Mouse (Mus musculus): ENCODE results near the gene Tmem131.

DNA sequence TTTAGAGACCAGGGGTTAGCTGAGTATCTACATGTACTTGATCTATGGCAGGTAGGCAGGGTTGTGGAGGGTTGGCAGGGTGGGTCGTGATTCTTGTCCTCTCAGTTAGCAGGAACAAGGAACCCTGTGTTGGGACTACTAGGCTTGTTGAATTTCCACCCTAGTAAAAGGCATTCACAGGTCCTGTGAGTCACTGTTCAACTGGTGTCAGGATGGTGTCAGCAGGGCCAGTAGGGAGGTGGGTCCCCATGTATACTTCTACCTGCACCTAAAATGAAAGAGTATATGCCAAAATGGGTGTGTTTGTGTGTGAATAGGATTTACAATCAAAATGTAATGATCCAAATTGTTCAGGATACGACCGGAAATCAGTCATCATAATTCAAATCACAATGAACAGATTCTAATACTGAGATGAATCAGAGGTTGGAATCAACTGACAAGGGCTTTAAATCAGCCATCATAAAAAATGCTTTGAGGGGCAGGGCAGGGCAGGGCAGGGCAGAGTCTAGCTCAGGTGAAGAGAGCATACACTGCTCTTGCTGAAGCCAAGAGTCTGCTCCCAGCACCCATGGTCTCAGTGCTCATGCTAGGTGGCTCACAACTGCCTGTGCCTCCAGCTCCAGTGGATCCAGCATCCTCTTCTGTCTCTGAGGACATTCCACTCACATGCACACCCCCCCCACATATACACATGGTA lies 27.6 kb upstream of the Tmem131 start:
- no peak for TF ChIP-seq EP300 (optimal IDR thresholded peaks at IDR 0.05)
- no peak for TF ChIP-seq CTCF (IDR thresholded peaks at IDR 0.05; ENCODE audit: low read depth)

Measured in stomach, postnatal 0 days (tissue).